Mouse (Mus musculus) spleen, adult 2 months (tissue): ENCODE results near the gene Etv6.

Source experiments
- CTCF ChIP-seq: fragments of 200-500 bp; IDR thresholded peaks from 2 replicates; pipeline ENCODE4 v1.5.1; 2011; ENCODE audit warnings: mild to moderate bottlenecking, inconsistent platforms; ENCODE audit not compliant: insufficient read depth, insufficient read length, insufficient replicate concordance; ENCODE audit errors: extremely low read depth
- POLR2A ChIP-seq: fragments of 200-500 bp; IDR thresholded peaks from 2 replicates; pipeline ENCODE4 v1.6.1; 2011; ENCODE audit warnings: low read depth, low read length, inconsistent platforms

- TF ChIP-seq CTCF (no peak), POLR2A (no peak)
These were observed 3.0 kb upstream of the Etv6 start for GRCm38 (mm10) chr6:134032451-134032850.
